In genomic region chr9:64602895-64603294, GRCm38 (mm10) we compare ENCODE assay signal across 19 mouse cellular contexts.
"Had no signal": no experiment of that assay in that cellular context is flagged by ENCODE, and none has a peak within 500 bp of the region (broad histone marks: within the 10 kb centered on the region; RNA-seq: fewer than 3 reads in every experiment).

No protein-coding gene starts in this region.

- H3K9me3 ChIP-seq: kidney, embryonic 15.5 days; limb, embryonic 12.5 days; limb, embryonic 15.5 days; liver, embryonic 13.5 days; midbrain, embryonic 15.5 days; neural tube, embryonic 13.5 days had no signal

- ATAC-seq: midbrain, embryonic 15.5 days had no signal

- H3K4me2 ChIP-seq: kidney, embryonic 15.5 days; limb, embryonic 12.5 days; limb, embryonic 15.5 days; liver, embryonic 13.5 days; midbrain, embryonic 11.5 days; midbrain, embryonic 15.5 days; neural tube, embryonic 13.5 days had no signal

- H3K36me3 ChIP-seq: kidney, embryonic 15.5 days; limb, embryonic 12.5 days; limb, embryonic 15.5 days; liver, embryonic 13.5 days; midbrain, embryonic 15.5 days; neural tube, embryonic 13.5 days had no signal

- H3K4me3 ChIP-seq: kidney, embryonic 15.5 days; limb, embryonic 12.5 days; limb, embryonic 15.5 days; liver, embryonic 13.5 days; midbrain, embryonic 15.5 days; myocyte; neural tube, embryonic 13.5 days had no signal

- H3K27ac ChIP-seq: kidney, embryonic 15.5 days; limb, embryonic 12.5 days; limb, embryonic 15.5 days; liver, embryonic 13.5 days; midbrain, embryonic 15.5 days; neural tube, embryonic 13.5 days had no signal

- H3K9ac ChIP-seq: kidney, embryonic 15.5 days; limb, embryonic 12.5 days; limb, embryonic 15.5 days; liver, embryonic 13.5 days; midbrain, embryonic 15.5 days; neural tube, embryonic 13.5 days had no signal

- DNase-seq: kidney, adult 2 months; kidney, postnatal 10 days; kidney, postnatal 36 days; left cerebral cortex, postnatal 4 days; liver, embryonic 13.5 days; lung, adult 2 months; lung, postnatal 14 days; lung, postnatal 4 days; retina, postnatal 1 day; right cerebral cortex, postnatal 25 days; spleen, adult 18-20 months; thymus, postnatal 25 days had no signal

- H3K27me3 ChIP-seq: limb, embryonic 12.5 days; midbrain, embryonic 15.5 days had no signal
